Mouse (Mus musculus) 3134 (cell line): ENCODE results near the gene Olfr281.
"Not testable (repeated sequence)": the region's sequence is repeated elsewhere in the genome, so short reads cannot be mapped to it uniquely, and the experiment has no call there.

Experiments used
- DNase-seq: peaks from one replicate; pipeline ENCODE4 v3.0.0-alpha.2; 2011; ENCODE audit warnings: low spot score; ENCODE audit not compliant: insufficient read length; ENCODE audit errors: extremely low read depth

The Olfr281 gene

GRCm38 (mm10) chr15:98452288-98452687 lies at the start of gene Olfr281:
TSS of gene Olfr281 (plus strand) at chr15:98452588.
- DNase-seq: no peak

DNA sequence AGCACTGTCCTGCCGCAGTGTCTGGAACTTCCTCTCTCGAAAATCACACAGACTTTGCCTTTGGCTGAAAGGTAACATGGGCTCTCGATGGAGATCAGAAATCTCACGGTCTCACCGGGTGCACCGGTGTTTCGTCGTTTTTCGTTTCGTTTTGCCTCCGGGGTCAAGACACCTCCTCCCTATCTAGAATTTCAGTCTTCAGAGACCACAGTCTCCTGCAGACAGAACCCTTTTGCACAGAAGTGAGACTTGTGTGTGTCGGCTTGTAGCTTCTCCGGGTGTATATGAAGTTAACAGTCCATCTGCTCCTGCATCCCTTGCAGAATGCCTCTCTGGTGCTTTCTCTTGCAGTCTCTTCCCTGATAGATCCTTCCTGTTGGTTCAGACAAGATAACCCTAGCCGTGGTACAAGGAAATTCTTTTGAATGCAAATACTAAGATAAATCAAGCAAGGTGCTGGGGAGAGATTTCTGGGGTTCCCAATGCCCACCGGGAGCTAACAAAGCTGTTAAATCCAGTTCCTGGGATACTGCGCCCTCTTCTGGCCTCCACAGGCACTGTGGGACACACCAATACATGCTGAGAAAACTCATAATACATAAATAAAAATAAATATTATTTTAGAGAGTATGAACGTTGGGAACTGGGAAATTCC lies 43.9 kb upstream of the Olfr281 start:
- DNase-seq: no peak

DNA sequence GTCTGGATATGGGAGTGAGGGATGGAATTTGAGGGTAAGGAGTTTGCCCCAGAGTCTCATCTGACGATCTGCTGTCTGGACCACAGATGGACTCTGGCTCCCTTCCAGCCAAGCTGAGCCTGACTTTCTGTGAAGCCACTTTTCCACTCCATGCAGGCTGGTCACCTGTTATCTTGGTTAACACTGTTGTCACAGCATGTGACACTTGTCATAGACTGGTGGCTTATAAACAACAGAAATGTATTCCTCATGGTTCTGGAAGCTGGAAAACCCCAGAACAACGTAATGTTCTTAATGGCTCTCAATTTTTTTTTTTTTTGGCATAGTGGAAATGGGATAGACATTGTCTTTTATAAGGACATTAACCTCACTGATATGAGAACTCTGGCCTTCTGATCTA lies 42.8 kb upstream of the Olfr281 start:
- DNase-seq: no peak

DNA sequence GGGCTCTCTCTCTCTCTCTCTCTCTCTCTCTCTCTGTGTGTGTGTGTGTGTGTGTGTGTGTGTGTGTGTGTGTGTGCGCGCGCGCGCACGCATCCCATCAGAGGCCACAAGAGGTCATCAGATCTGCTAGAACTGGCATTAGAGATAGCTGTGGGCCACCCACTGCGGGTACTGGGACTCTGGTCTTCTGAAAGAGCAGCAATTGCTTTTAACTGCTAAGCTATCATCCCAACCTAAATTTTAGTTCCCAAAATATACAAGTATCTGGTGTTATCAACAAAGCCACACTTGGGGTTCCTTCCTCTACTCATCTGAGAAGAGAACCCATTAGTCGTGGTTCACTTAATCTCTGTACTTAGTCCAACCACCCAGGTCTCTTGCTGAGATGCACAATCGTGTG lies 42.1 kb upstream of the Olfr281 start:
- no peak for DNase-seq

DNA sequence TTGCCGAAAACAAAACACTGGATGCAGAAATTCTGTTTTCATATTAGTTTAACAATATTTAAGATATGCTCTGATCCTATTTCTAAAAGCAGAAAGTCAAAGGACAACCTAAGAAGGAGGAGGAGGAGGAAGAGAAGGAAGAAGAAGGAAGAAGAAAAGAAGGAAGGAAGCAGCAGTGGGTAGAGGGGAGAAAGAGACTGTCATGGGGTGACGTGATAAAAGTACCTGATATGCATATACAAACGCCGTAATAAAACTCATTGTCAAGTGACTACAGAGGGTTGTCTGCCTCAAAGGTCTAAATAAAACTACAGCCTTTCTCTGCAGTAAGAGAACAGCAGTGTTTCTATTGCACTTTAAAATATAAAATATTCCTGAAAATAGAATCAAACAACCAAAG lies 36.4 kb upstream of the Olfr281 start:
- DNase-seq: no peak

DNA sequence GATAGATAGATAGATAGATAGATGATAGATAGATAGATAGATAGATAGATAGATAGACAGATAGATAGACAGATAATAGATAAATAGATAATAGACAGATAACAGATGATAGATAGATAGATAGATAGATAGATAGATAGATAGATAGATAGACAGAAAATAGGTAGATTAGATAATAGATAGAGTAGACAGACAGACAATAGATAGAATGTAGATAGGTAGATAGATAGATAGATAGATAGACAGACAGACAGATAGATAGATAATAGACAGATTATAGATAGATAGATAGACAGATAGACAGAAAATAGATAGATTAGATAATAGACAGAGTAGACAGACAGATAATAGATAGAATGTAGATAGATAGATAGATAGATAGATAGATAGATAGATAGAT lies 35.6 kb upstream of the Olfr281 start:
- not testable (repeated sequence) for DNase-seq

- DNase-seq: not testable (repeated sequence)
Measured at GRCm38 (mm10) chr15:98417285-98417684, 35.1 kb upstream of the Olfr281 start.

GRCm38 (mm10) chr15:98418096-98418495 lies 34.3 kb upstream of the Olfr281 start:
- no peak for DNase-seq

DNA sequence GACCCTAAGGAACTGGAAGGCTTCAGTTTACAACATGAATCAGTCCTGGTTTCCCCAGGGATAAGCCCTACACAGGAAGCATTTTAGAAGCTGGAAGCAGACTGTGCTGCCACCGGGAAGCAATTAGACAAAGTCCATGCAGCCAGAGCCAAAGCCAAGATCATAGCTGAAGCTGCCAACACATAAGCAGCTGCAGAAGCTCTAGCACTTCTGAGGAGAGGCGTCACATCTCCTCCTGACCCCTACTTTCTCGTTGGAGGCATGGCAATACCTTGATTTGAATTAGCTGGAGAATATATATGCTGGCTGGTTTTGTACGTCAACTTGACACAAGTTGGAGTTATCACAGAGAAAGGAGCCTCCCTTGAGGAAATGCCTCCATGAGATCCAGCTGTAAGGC lies 31.5 kb upstream of the Olfr281 start:
- DNase-seq: no peak

DNA sequence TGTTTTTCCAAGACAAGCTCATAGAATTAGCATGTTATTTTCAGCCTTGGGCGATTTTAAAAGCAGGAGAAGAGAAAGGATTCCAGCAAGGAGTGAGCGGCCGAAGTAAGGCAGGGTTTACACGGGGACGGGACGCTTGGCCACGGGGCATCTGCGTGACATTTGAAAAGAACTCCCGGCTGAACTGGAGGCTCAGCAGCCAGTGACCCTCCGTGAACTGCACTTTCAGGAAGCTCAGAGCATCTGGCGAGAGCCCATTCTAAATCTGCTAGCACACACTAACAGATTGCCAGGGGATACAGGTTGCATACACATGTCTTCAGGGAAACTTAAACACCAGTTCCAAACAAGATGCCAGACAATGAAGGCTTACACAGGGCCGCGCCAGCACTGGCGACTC lies 28.1 kb upstream of the Olfr281 start:
- no peak for DNase-seq

GRCm38 (mm10) chr15:98424753-98425152 lies 27.6 kb upstream of the Olfr281 start:
- DNase-seq: no peak

GRCm38 (mm10) chr15:98425188-98425587 lies 27.2 kb upstream of the Olfr281 start:
- no peak for DNase-seq

- not testable (repeated sequence) for DNase-seq
Measured at GRCm38 (mm10) chr15:98430925-98431324, 21.5 kb upstream of the Olfr281 start, which contains the start of gene Olfr282. TSS of gene Olfr282 (plus strand) at chr15:98431225.

- DNase-seq: no peak
Measured at GRCm38 (mm10) chr15:98444561-98444960, 7.8 kb upstream of the Olfr281 start.

DNA sequence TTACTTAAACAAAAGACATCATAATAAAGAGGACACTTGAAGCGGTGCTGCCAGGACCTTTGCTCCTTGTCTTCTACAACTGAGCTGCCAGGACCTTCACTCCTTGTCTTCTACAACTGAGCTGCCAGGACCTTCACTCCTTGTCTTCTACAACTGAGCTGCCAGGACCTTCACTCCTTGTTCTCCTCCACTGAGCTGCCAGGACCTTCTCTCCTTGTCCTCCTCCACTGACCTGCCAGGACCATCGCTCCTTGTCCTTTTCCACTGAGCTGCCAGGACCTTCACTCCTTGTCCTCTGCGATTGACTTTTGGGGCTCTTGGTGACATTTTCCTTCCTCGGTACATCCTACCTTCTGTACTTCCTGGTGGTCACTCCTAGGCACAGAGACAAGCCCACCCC lies 3.9 kb upstream of the Olfr281 start:
- no peak for DNase-seq

DNA sequence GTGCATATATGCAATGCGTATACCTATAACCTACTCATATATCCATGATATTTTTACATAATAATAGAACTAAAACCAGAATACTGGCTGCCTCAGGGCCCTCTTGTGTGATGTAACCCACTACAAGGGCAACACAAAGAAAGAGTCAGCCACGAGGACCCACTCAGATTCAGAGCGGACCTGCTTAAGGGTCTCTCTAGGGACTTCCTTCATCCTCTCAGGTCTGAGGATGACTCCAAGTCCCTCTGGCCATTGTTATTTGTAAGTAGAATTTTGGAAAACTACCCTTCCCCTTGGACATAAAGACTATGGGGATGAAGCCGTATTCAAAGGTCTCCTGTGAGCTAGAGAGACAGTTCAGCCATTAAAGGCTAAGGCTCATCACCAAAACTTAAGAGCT lies 17.2 kb downstream of the Olfr281 start, which contains the start of gene OR5BS1P:
OR5BS1P (plus strand) TSS at position 301 of the 400 bp plus-strand sequence.
- no peak for DNase-seq

GRCm38 (mm10) chr15:98471539-98471938 lies 19.2 kb downstream of the Olfr281 start:
- DNase-seq: no peak

GRCm38 (mm10) chr15:98474958-98475357 lies 22.6 kb downstream of the Olfr281 start:
- DNase-seq: no peak

GRCm38 (mm10) chr15:98475382-98475781 lies 23.0 kb downstream of the Olfr281 start:
- DNase-seq: no peak

- no peak for DNase-seq
Measured at GRCm38 (mm10) chr15:98476281-98476680, 23.9 kb downstream of the Olfr281 start.

- no peak for DNase-seq
Measured at GRCm38 (mm10) chr15:98479568-98480102, 27.2 kb downstream of the Olfr281 start.

GRCm38 (mm10) chr15:98482701-98483100 lies 30.3 kb downstream of the Olfr281 start, which contains the start of gene Lalba:
TSS of gene Lalba (minus strand) at chr15:98482721.
- no peak for DNase-seq
